Mouse (Mus musculus) ES-Bruce4 (cell line): ENCODE data around the gene Kif6.

Experiments
- CTCF ChIP-seq: IDR thresholded peaks from one replicate; pipeline ENCODE4 v1.8.1; 2011; ENCODE audit warnings: low read depth, low read length
- POLR2A ChIP-seq: IDR thresholded peaks from one replicate; pipeline ENCODE4 v1.8.1; 2011; ENCODE audit warnings: low read length; ENCODE audit not compliant: insufficient read depth

- TF ChIP-seq POLR2A: no peak
- no peak for TF ChIP-seq CTCF
These were observed 162.3 kb downstream of the Kif6 start for GRCm38 (mm10) chr17:49777115-49777839.
